Mouse (Mus musculus) hematopoietic multipotent progenitor cell, adult 10-12 weeks (in vitro differentiated cells): ENCODE data around the gene Pspc1. TPM values are rescaled to one million over a fixed set of nuclear protein-coding genes. Genes with fewer than 3 reads are reported as not detected.

ENCODE experiments used
- polyA plus RNA-seq: library from polyadenylated mRNA; stranded (reverse); fragments of >175 nt; gene quantifications from 2 replicates; pipeline ENCODE4 v1.2.3, GENCODE M21; 2012; ENCODE audit warnings: low replicate concordance

The Pspc1 gene
- 9.2 and 9.6 TPM in 2 replicates for polyA plus RNA-seq

DNA sequence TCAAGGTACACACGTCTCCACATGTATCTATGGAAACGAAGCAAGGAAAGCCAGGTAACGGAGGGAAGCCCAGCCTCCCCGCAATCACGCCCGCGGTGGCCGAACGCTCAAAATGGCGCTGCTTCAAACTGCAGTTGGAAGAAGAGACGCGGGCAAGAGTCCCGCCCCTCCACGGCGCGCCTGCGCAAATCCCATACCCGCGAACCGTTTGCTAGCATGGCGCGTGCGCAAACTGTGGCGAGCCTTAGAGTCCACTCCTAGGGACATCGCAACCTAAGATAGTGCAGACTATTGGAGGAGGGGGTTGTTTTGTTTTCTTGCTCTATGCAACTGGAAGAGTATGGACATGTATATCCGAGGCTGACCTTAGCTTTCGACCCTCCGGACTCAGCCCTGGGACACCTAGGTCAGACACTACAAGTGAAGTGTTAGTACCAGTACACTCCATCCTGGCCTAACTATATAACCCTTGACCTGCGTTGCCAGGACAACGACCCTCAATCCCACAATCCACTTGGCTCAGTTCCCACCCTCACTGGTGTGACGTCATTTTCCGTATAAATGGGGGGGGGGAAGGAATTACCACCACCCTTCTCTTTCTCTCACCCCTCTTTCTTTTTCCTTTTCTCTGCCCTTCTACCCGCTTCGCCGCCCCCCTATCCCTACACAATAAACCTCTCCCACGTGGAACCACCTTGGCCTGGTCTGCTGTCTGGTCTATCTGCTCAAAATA is at the start of gene Pspc1:
TSS of gene Pspc1 (minus strand) at position 117 of the 733 bp plus-strand sequence.

DNA sequence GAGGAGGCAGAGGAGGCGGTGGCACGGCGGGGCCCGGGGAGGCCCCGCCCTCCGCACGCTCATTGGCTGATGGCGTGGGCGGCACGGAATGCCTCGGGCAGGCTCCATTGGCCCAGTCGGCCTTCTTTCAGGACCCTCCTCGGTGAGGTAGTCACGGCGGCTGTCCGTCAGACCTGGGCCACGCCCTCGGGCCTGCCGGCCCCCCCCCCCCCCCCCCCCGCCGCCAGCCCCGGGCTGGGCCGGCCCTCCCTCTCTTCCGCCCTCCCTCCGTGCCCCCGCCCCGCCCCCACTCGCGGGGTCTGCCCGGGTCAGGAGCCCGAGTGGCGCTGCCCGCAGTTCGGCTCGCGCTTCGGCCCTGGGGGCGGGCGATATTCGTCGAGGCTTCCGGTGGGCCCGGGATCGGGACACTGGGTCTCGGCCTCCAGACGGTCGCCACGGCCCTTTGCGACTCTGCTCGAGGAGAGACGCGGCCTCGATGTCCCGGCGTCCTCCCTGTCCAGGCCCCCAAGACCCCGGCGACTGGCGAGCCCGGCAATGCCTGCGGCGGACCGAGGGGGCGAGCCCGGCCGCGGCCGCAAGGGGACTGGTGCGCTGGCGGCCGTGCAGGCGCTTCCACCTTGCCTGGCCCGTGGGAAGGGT is 33.7 kb upstream of the Pspc1 start, which contains the start of gene Zmym5:
TSS of gene Zmym5 (minus strand) at position 16 of the 639 bp plus-strand sequence.

Other genes with a start within 250 kb of the Pspc1 start
- 1.0 and 1.6 TPM in 2 replicates for gene Cenpj, start 202.9 kb downstream of the Pspc1 start, polyA plus RNA-seq
- gene Parp4, start 202.7 kb downstream of the Pspc1 start, polyA plus RNA-seq = 6.4 and 9.3 TPM in 2 replicates
- 4.3 and 6.5 TPM in 2 replicates for gene Mphosph8, start 110.1 kb downstream of the Pspc1 start, polyA plus RNA-seq
- gene Zmym5, start 33.4 kb upstream of the Pspc1 start, polyA plus RNA-seq = 3.3 and 4.8 TPM in 2 replicates
- gene Zmym2, start 108.3 kb upstream of the Pspc1 start, polyA plus RNA-seq = 1.4 and 4.9 TPM in 2 replicates